ENCODE assay signal across 9 mouse cellular contexts in genomic region chr8:80982829-80983228, GRCm38 (mm10). TPM values are rescaled to one million over a fixed set of nuclear protein-coding genes. Genes with fewer than 3 reads are reported as not detected.
DNase-seq lines count a peak whose midpoint lies in the region; ATAC-seq lines count a peak whose summit lies in the region.
"Had no signal": no experiment of that assay in that cellular context is flagged by ENCODE, and none has a peak within 500 bp of the region (broad histone marks: within the 10 kb centered on the region; RNA-seq: fewer than 3 reads in every experiment).

No protein-coding gene starts in this region.

- H3K4me1 ChIP-seq in hindbrain, embryonic 14.5 days (replicated peaks; ENCODE audit: control insufficient read depth, insufficient read depth, low read length), result no peaks in the 10 kb centered on the region
- H3K4me1 ChIP-seq in hindbrain, embryonic 12.5 days, result no peaks in the 10 kb centered on the region
- no peaks in the 10 kb centered on the region for H3K4me1 ChIP-seq in liver, embryonic 11.5 days (replicated peaks; ENCODE audit: control insufficient read depth, insufficient read depth, low read length)
- no peaks in the 10 kb centered on the region for H3K4me1 ChIP-seq in midbrain, embryonic 15.5 days
- H3K4me1 ChIP-seq: neural tube, embryonic 12.5 days had no signal

- H3K36me3 ChIP-seq in hindbrain, embryonic 14.5 days (replicated peaks; ENCODE audit: control insufficient read depth, insufficient read depth), result peaks cover 66% of the 10 kb centered on the region
- H3K36me3 ChIP-seq in hindbrain, embryonic 12.5 days, result peaks cover 57% of the 10 kb centered on the region
- peaks cover 26% of the 10 kb centered on the region for H3K36me3 ChIP-seq in liver, embryonic 11.5 days (ENCODE audit: control insufficient read depth, insufficient read depth, low read length)
- H3K36me3 ChIP-seq in midbrain, embryonic 15.5 days (replicated peaks), result peaks cover 26% of the 10 kb centered on the region

- DNase-seq in hindbrain, embryonic 14.5 days (ENCODE audit: low spot score), result peak; percentile 50
- peak; percentile 42 for DNase-seq in testis, postnatal 14 days (ENCODE audit: low spot score)
- DNase-seq in testis, postnatal 10 days (ENCODE audit: low spot score), result no peak
- peak; percentile 75 to 86 for DNase-seq in cerebellum, postnatal 25 days
- DNase-seq in telencephalon, adult 2 months (ENCODE audit: low read depth, low spot score), result peak; percentile 23
- no peak for DNase-seq in liver, embryonic 11.5 days (ENCODE audit: low spot score)

- WGBS in hindbrain, embryonic 14.5 days, result 64% methylated on average over 4 of the region's 4 CpGs
- 91% methylated on average over 4 of the region's 4 CpGs for WGBS in hindbrain, embryonic 12.5 days
- 87% methylated on average over 4 of the region's 4 CpGs for WGBS in liver, embryonic 11.5 days
- 60% methylated on average over 4 of the region's 4 CpGs for WGBS in midbrain, embryonic 15.5 days

- no peak overlapping the region for H3K27ac ChIP-seq in hindbrain, embryonic 14.5 days
- H3K27ac ChIP-seq in hindbrain, embryonic 12.5 days, result no peak overlapping the region
- H3K27ac ChIP-seq in liver, embryonic 11.5 days (ENCODE audit: low read depth, low read length), result no peak overlapping the region
- H3K27ac ChIP-seq in midbrain, embryonic 15.5 days, result no peak overlapping the region
- H3K27ac ChIP-seq: neural tube, embryonic 12.5 days had no signal

- H3K4me2 ChIP-seq in hindbrain, embryonic 14.5 days (replicated peaks), result no peak overlapping the region
- no peak overlapping the region for H3K4me2 ChIP-seq in hindbrain, embryonic 12.5 days (replicated peaks)
- no peak overlapping the region for H3K4me2 ChIP-seq in liver, embryonic 11.5 days
- no peak overlapping the region for H3K4me2 ChIP-seq in midbrain, embryonic 15.5 days
- H3K4me2 ChIP-seq: neural tube, embryonic 12.5 days had no signal

- H3K9ac ChIP-seq in hindbrain, embryonic 14.5 days, result no peak overlapping the region
- H3K9ac ChIP-seq in hindbrain, embryonic 12.5 days, result no peak overlapping the region
- no peak overlapping the region for H3K9ac ChIP-seq in liver, embryonic 11.5 days (ENCODE audit: low read depth, low read length)
- no peak overlapping the region for H3K9ac ChIP-seq in midbrain, embryonic 15.5 days
- H3K9ac ChIP-seq: neural tube, embryonic 12.5 days had no signal

- no peak overlapping the region for H3K4me3 ChIP-seq in hindbrain, embryonic 14.5 days (replicated peaks; ENCODE audit: low read length)
- no peak overlapping the region for H3K4me3 ChIP-seq in hindbrain, embryonic 12.5 days
- no peak overlapping the region for H3K4me3 ChIP-seq in liver, embryonic 11.5 days (ENCODE audit: low read depth, low read length)
- no peak overlapping the region for H3K4me3 ChIP-seq in midbrain, embryonic 15.5 days
- H3K4me3 ChIP-seq: neural tube, embryonic 12.5 days had no signal

- ATAC-seq in hindbrain, embryonic 14.5 days (ENCODE audit: low FRiP score), result peak; percentile 31; the same call in 1 of the 2 replicates
- ATAC-seq in hindbrain, embryonic 12.5 days (ENCODE audit: low FRiP score), result no peak
- ATAC-seq in liver, embryonic 11.5 days (replicated peaks; ENCODE audit: low FRiP score), result no peak
- ATAC-seq in midbrain, embryonic 15.5 days (replicated peaks), result no peak

- no peaks in the 10 kb centered on the region for H3K9me3 ChIP-seq in hindbrain, embryonic 14.5 days (ENCODE audit: control insufficient read depth, low read length)
- H3K9me3 ChIP-seq in hindbrain, embryonic 12.5 days (replicated peaks), result no peaks in the 10 kb centered on the region
- no peaks in the 10 kb centered on the region for H3K9me3 ChIP-seq in liver, embryonic 11.5 days (ENCODE audit: control insufficient read depth, low read length)
- no peaks in the 10 kb centered on the region for H3K9me3 ChIP-seq in midbrain, embryonic 15.5 days
- H3K9me3 ChIP-seq: neural tube, embryonic 12.5 days had no signal

- no peaks in the 10 kb centered on the region for H3K27me3 ChIP-seq in hindbrain, embryonic 14.5 days (ENCODE audit: control insufficient read depth, insufficient read depth, low read length)
- H3K27me3 ChIP-seq in hindbrain, embryonic 12.5 days, result no peaks in the 10 kb centered on the region
- no peaks in the 10 kb centered on the region for H3K27me3 ChIP-seq in liver, embryonic 11.5 days (replicated peaks; ENCODE audit: control insufficient read depth, insufficient read depth, low read length)
- no peaks in the 10 kb centered on the region for H3K27me3 ChIP-seq in midbrain, embryonic 15.5 days (replicated peaks)
- H3K27me3 ChIP-seq: neural tube, embryonic 12.5 days had no signal

RNA-seq across cellular contexts. Expression of gene Usp38, which starts 31.9 kb away (rescaled TPM):
- polyA plus RNA-seq in hindbrain, embryonic 14.5 days (2014; fragmentation: Nextera tagmentation; extraction: Ambion mirVana), result 24.7 and 27.5 TPM in 2 replicates
- polyA plus RNA-seq in hindbrain, embryonic 12.5 days (2016; fragmentation: Nextera tagmentation; extraction: Ambion mirVana), result 28.2 and 29.5 TPM in 2 replicates
- polyA plus RNA-seq in liver, embryonic 11.5 days (2014; fragmentation: Nextera tagmentation; extraction: Ambion mirVana), result 22.3 and 28.1 TPM in 2 replicates
- 17.8 and 17.9 TPM in 2 replicates for polyA plus RNA-seq in midbrain, embryonic 15.5 days (2015; fragmentation: Nextera tagmentation; extraction: Ambion mirVana)

Comparison
In these comparisons a context has a peak if more than half of its experiments do, and no peak if none do; other contexts are left out.
1. DNase-seq: peak in hindbrain, embryonic 14.5 days (single experiment), testis, postnatal 14 days (single experiment), cerebellum, postnatal 25 days (2 of 2) and telencephalon, adult 2 months (single experiment); none in testis, postnatal 10 days (single experiment) and liver, embryonic 11.5 days (single experiment).